ENCODE assay signal across 8 mouse cellular contexts in genomic region chr10:121781159-121781558, GRCm38 (mm10). TPM values are rescaled to one million over a fixed set of nuclear protein-coding genes. Genes with fewer than 3 reads are reported as not detected.
A peak's percentile ranks its signal among the peaks of the same experiment; 100 is the strongest.
DNase-seq lines count a peak whose midpoint lies in the region; ATAC-seq and TF ChIP-seq lines count a peak whose summit lies in the region.

No protein-coding gene starts in this region.

- no peaks in the 10 kb centered on the region for H3K27me3 ChIP-seq in liver, embryonic 11.5 days (replicated peaks; ENCODE audit: control insufficient read depth, insufficient read depth, low read length)
- no peaks in the 10 kb centered on the region for H3K27me3 ChIP-seq in embryonic facial prominence, embryonic 14.5 days (replicated peaks; ENCODE audit: control insufficient read depth, insufficient read depth, low read length)
- no peaks in the 10 kb centered on the region for H3K27me3 ChIP-seq in liver, embryonic 13.5 days
- H3K27me3 ChIP-seq in stomach, postnatal 0 days (ENCODE audit: control insufficient read depth, insufficient read depth, low read length), result no peaks in the 10 kb centered on the region

- H3K27ac ChIP-seq in liver, embryonic 11.5 days (ENCODE audit: low read depth, low read length), result no peak overlapping the region
- no peak overlapping the region for H3K27ac ChIP-seq in embryonic facial prominence, embryonic 14.5 days (replicated peaks; ENCODE audit: low read depth, low read length)
- H3K27ac ChIP-seq in liver, embryonic 13.5 days, result no peak overlapping the region
- H3K27ac ChIP-seq in stomach, postnatal 0 days (replicated peaks), result no peak overlapping the region

- ATAC-seq in liver, embryonic 11.5 days (replicated peaks; ENCODE audit: low FRiP score), result no peak
- peak; percentile 54 for ATAC-seq in embryonic facial prominence, embryonic 14.5 days (ENCODE audit: low read depth)
- ATAC-seq in liver, embryonic 13.5 days (ENCODE audit: low read depth), result no peak
- ATAC-seq in stomach, postnatal 0 days (ENCODE audit: low FRiP score, low TSS enrichment), result peak; percentile 54

- peak overlapping the region; percentile 39 for H3K4me2 ChIP-seq in liver, embryonic 11.5 days
- H3K4me2 ChIP-seq in embryonic facial prominence, embryonic 14.5 days (ENCODE audit: low read depth, low read length), result no peak overlapping the region
- 0 out of 2 replicates have a peak overlapping the region, but pooled peaks have one; percentile 14 for H3K4me2 ChIP-seq in liver, embryonic 13.5 days
- H3K4me2 ChIP-seq in stomach, postnatal 0 days (replicated peaks; ENCODE audit: low read depth), result no peak overlapping the region

- TF ChIP-seq CTCF in stomach, postnatal 0 days (IDR thresholded peaks at IDR 0.05; ENCODE audit: low read depth), result no peak

- 51% methylated on average over 14 of the region's 14 CpGs for WGBS in liver, embryonic 11.5 days
- WGBS in embryonic facial prominence, embryonic 14.5 days, result 41% methylated on average over 14 of the region's 14 CpGs
- WGBS in liver, embryonic 13.5 days (ENCODE audit: insufficient replicate concordance), result 37% methylated on average over 14 of the region's 14 CpGs
- WGBS in stomach, postnatal 0 days, result 44% methylated on average over 14 of the region's 14 CpGs

- no peak overlapping the region for H3K9ac ChIP-seq in liver, embryonic 11.5 days (ENCODE audit: low read depth, low read length)
- no peak overlapping the region for H3K9ac ChIP-seq in embryonic facial prominence, embryonic 14.5 days (ENCODE audit: low read depth, low read length)
- no peak overlapping the region for H3K9ac ChIP-seq in liver, embryonic 13.5 days
- no peak overlapping the region for H3K9ac ChIP-seq in stomach, postnatal 0 days (ENCODE audit: low read length)

- H3K36me3 ChIP-seq in liver, embryonic 11.5 days (ENCODE audit: control insufficient read depth, insufficient read depth, low read length), result no peaks in the 10 kb centered on the region
- peaks cover 37% of the 10 kb centered on the region for H3K36me3 ChIP-seq in embryonic facial prominence, embryonic 14.5 days (ENCODE audit: control insufficient read depth, insufficient read depth, low read length)
- H3K36me3 ChIP-seq in liver, embryonic 13.5 days, result peaks cover 3% of the 10 kb centered on the region; the same call in 1 of the 2 replicates
- H3K36me3 ChIP-seq in stomach, postnatal 0 days (ENCODE audit: control insufficient read depth, insufficient read depth, low read length), result 0 out of 2 replicates have a peak, but pooled peaks cover 5% of the 10 kb centered on the region

- no peak for TF ChIP-seq EP300 in stomach, postnatal 0 days (optimal IDR thresholded peaks at IDR 0.05)

- no peaks in the 10 kb centered on the region for H3K9me3 ChIP-seq in liver, embryonic 11.5 days (ENCODE audit: control insufficient read depth, low read length)
- 0 out of 2 replicates have a peak, but pooled peaks cover 6% of the 10 kb centered on the region for H3K9me3 ChIP-seq in embryonic facial prominence, embryonic 14.5 days (ENCODE audit: control insufficient read depth, low read length)
- no peaks in the 10 kb centered on the region for H3K9me3 ChIP-seq in liver, embryonic 13.5 days (replicated peaks)
- no peaks in the 10 kb centered on the region for H3K9me3 ChIP-seq in stomach, postnatal 0 days (ENCODE audit: control insufficient read depth, low read length)

- H3K4me3 ChIP-seq in liver, embryonic 11.5 days (ENCODE audit: low read depth, low read length), result no peak overlapping the region
- no peak overlapping the region for H3K4me3 ChIP-seq in embryonic facial prominence, embryonic 14.5 days (ENCODE audit: low read depth, low read length)
- H3K4me3 ChIP-seq in liver, embryonic 13.5 days (replicated peaks), result no peak overlapping the region
- H3K4me3 ChIP-seq in stomach, postnatal 0 days (ENCODE audit: low read depth, low read length), result no peak overlapping the region

- DNase-seq in liver, embryonic 11.5 days (ENCODE audit: low spot score), result no peak
- DNase-seq in liver, result no peak
- DNase-seq in embryonic facial prominence, embryonic 14.5 days (ENCODE audit: low spot score), result no peak
- no peak for DNase-seq in liver, embryonic 13.5 days
- DNase-seq in stomach, postnatal 0 days (ENCODE audit: low spot score), result peak; percentile 37
- DNase-seq in embryo, embryonic 10.5 days (ENCODE audit: low spot score), result no peak
- no peak for DNase-seq in adrenal gland, adult 2 months
- DNase-seq in left cerebral cortex, adult 11 months (ENCODE audit: low spot score), result no peak

- H3K4me1 ChIP-seq in liver, embryonic 11.5 days (replicated peaks; ENCODE audit: control insufficient read depth, insufficient read depth, low read length), result no peaks in the 10 kb centered on the region
- no peaks in the 10 kb centered on the region for H3K4me1 ChIP-seq in embryonic facial prominence, embryonic 14.5 days (ENCODE audit: control insufficient read depth, insufficient read depth, low read length)
- H3K4me1 ChIP-seq in liver, embryonic 13.5 days (replicated peaks), result no peaks in the 10 kb centered on the region
- no peaks in the 10 kb centered on the region for H3K4me1 ChIP-seq in stomach, postnatal 0 days (replicated peaks; ENCODE audit: control insufficient read depth, insufficient read depth)

RNA-seq across cellular contexts. Expression of gene BC048403, which starts 41.4 kb away (rescaled TPM):
- polyA plus RNA-seq in liver, embryonic 11.5 days (2014; fragmentation: Nextera tagmentation; extraction: Ambion mirVana), result 5.6 and 6.7 TPM in 2 replicates
- polyA plus RNA-seq in embryonic facial prominence, embryonic 14.5 days (2014; fragmentation: Nextera tagmentation; extraction: Ambion mirVana), result 2.9 and 4.2 TPM in 2 replicates
- 1.6 and 2.3 TPM in 2 replicates for polyA plus RNA-seq in liver, embryonic 13.5 days (2015; fragmentation: Nextera tagmentation; extraction: Ambion mirVana)
- 2.4 and 2.7 TPM in 2 replicates for polyA plus RNA-seq in stomach, postnatal 0 days (2015; fragmentation: Nextera tagmentation; extraction: Ambion mirVana)
- total RNA-seq in adrenal gland, adult 2 months (2021), result 10 to 100 TPM in 1 of 2 experiments, 1 to 10 TPM in 1; 8.4 to 12.4 TPM
- 7.3 and 16.9 TPM in 2 replicates for polyA plus RNA-seq in adrenal gland, adult 2 months (2012; rRNA removed)

Comparison
In these comparisons a context has a peak if more than half of its experiments do, and no peak if none do; other contexts are left out.
1. ATAC-seq: peak in embryonic facial prominence, embryonic 14.5 days (single experiment) and stomach, postnatal 0 days (single experiment); none in liver, embryonic 11.5 days (single experiment) and liver, embryonic 13.5 days (single experiment).
2. H3K4me2 ChIP-seq: peak in liver, embryonic 11.5 days (single experiment) and liver, embryonic 13.5 days (single experiment); none in embryonic facial prominence, embryonic 14.5 days (single experiment) and stomach, postnatal 0 days (single experiment).